Mouse (Mus musculus) intestine, embryonic 14.5 days (tissue): ENCODE results near the gene Gm42674. TPM values are rescaled to one million over a fixed set of nuclear protein-coding genes. Genes with fewer than 3 reads are reported as not detected.

Experiments used
- ATAC-seq: fragments of 200-750 bp; cut with Nextera tagmentation; replicated peaks from 2 replicates; pipeline ENCODE4 v1.8.0; 2017; ENCODE audit warnings: low read depth, moderate number of reproducible peaks, moderate TSS enrichment, moderate library complexity; ENCODE audit not compliant: low FRiP score, low TSS enrichment
- DNase-seq: peaks from one replicate; pipeline ENCODE4 v3.0.0-alpha.2; 2018; ENCODE audit warnings: low spot score
- H3K27ac ChIP-seq: fragments of 300-500 bp; sonication (generic); 2 replicates; pipeline ENCODE4 v1.5.1; 2014; ENCODE audit warnings: low read depth, mild to moderate bottlenecking, control low read depth
- H3K27me3 ChIP-seq: fragments of 300-500 bp; sonication (generic); replicated peaks from 2 replicates; pipeline ENCODE4 v1.6.1; 2014; ENCODE audit warnings: low read length, control low read depth; ENCODE audit not compliant: control insufficient read depth, insufficient read depth
- H3K36me3 ChIP-seq: fragments of 300-500 bp; sonication (generic); 2 replicates; pipeline ENCODE4 v1.6.1; 2014; ENCODE audit warnings: low read length, control low read depth; ENCODE audit not compliant: control insufficient read depth, insufficient read depth
- H3K4me1 ChIP-seq: fragments of 300-500 bp; sonication (generic); replicated peaks from 2 replicates; pipeline ENCODE4 v1.6.1; 2014; ENCODE audit warnings: low read length, control low read depth, mixed read lengths; ENCODE audit not compliant: control insufficient read depth, insufficient read depth
- H3K4me2 ChIP-seq: fragments of 300-500 bp; sonication (generic); 2 replicates; pipeline ENCODE4 v1.6.1; 2014; ENCODE audit warnings: low read length
- H3K4me3 ChIP-seq: fragments of 300-500 bp; sonication (generic); 2 replicates; pipeline ENCODE4 v1.5.1; 2014; ENCODE audit warnings: low read depth, low read length, control low read depth, mixed read lengths
- H3K9ac ChIP-seq: fragments of 300-500 bp; sonication (generic); 2 replicates; pipeline ENCODE4 v1.6.1; 2014; ENCODE audit warnings: mild to moderate bottlenecking, low read length
- H3K9me3 ChIP-seq: fragments of 300-500 bp; sonication (generic); 2 replicates; pipeline ENCODE4 v1.6.1; 2016; ENCODE audit warnings: low read length, control low read depth; ENCODE audit not compliant: control insufficient read depth
- WGBS: fragments of 180-500 bp; shearing (Covaris S2); extraction: QIAGEN DNeasy Blood & Tissue Kit; methylation state at CpG from one replicate; pipeline ENCODE4 v1.1.7; 2014; 5-methylcytosine and 5-hydroxymethylcytosine counted together
- polyA plus RNA-seq: library from polyadenylated mRNA; unstranded; fragments of >200 nt; fragmentation: Nextera tagmentation; extraction: Ambion mirVana; gene quantifications from 2 replicates; pipeline ENCODE4 v1.2.1, GENCODE M21; 2014

Gene Gm42674
- not detected in 2 replicates for polyA plus RNA-seq

DNA sequence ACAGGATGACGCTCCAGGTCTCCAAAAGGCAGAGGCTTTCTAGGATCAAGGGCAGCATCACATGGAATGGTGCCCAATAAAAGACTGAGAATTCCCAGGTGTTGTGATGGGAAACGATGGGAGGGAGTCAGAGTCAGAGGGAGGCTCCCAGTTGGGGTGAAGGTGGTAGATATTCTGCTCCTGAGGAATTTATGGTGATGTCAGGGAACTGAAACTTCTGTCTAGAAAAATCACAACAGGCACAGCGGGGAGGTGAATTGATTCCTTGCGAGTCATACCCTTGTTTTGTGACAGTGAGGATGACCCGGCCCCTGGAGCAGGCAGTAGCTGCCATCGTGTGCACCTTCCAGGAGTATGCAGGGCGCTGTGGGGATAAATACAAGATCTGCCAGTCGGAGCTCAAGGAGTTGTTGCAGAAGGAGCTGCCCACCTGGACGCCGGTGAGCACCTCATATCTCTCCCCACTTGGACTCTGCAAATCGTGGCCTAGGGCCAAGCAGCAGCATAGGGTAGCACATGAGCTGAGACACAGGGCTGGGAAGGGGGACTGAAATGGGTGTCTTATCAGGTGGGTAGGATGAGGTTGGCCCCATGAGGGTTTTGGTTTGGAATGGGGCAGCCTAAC, at the start of gene Gm42674:
Gm42674 (plus strand) TSS at position 419 of the 625 bp plus-strand sequence.
- Histone ChIP-seq H3K4me1 (peaks cover 23% of the 10 kb centered on the region), H3K4me2 (no peak within 1 kb of the TSS), H3K9me3 (no peaks in the 10 kb centered on the region), H3K27ac (no peak within 1 kb of the TSS), H3K36me3 (no peaks in the 10 kb centered on the region), H3K27me3 (no peaks in the 10 kb centered on the region), H3K9ac (no peak within 1 kb of the TSS), H3K4me3 (no peak within 1 kb of the TSS)
- ATAC-seq = no peak
- 76% methylated on average over 11 of the region's 11 CpGs for WGBS
- no peak for DNase-seq

DNA sequence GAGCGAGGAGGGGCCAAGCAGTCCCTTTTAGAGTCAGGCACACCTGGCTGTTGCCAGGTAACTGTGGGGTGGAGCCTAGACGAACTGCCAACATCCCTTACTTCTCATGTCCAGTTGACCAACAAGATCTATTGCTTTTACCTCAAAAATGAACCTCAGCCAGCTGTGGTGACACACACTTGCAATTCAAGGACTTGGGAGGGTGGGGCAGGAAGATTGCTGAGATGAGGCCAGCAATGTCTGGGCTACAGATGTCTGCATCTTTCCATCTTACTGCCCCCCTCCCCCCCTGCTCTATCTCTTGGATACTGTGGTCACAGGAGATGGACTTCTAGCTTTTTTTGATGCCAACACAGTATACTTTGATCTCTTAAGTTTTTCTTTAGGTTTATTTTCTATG, 49.5 kb upstream of the Gm42674 start:
- no peaks in the 10 kb centered on the region for H3K27me3 ChIP-seq
- ATAC-seq = no peak
- DNase-seq = no peak
- no peak overlapping the region for H3K4me3 ChIP-seq
- no peaks in the 10 kb centered on the region for H3K36me3 ChIP-seq
- WGBS = 85% methylated on average over 2 of the region's 2 CpGs
- H3K4me2 ChIP-seq = no peak overlapping the region
- no peaks in the 10 kb centered on the region for H3K9me3 ChIP-seq
- H3K27ac ChIP-seq = no peak overlapping the region
- no peaks in the 10 kb centered on the region for H3K4me1 ChIP-seq
- H3K9ac ChIP-seq = no peak overlapping the region

DNA sequence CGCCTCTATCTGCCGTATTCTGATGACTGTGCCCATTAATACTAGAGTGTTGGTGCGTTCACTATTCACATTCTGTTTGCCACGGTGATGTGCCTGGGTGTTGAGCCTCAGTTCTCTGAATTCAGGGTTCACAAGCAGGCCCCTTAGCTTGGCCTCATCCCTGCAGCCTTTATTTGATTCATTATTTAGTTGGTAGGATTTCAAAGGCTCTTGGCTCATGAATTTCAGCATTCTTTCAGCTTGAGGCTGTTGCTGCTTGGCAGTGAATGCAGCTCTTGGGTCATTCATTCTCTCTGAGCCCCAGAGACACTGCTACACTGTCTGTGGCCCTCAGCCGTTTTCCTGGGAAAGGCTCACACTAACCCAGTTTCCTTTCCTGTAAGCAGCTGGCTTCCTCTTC, 45.8 kb upstream of the Gm42674 start:
- WGBS = 74% methylated on average over 5 of the region's 5 CpGs
- ATAC-seq (no peak), DNase-seq (no peak)

DNA sequence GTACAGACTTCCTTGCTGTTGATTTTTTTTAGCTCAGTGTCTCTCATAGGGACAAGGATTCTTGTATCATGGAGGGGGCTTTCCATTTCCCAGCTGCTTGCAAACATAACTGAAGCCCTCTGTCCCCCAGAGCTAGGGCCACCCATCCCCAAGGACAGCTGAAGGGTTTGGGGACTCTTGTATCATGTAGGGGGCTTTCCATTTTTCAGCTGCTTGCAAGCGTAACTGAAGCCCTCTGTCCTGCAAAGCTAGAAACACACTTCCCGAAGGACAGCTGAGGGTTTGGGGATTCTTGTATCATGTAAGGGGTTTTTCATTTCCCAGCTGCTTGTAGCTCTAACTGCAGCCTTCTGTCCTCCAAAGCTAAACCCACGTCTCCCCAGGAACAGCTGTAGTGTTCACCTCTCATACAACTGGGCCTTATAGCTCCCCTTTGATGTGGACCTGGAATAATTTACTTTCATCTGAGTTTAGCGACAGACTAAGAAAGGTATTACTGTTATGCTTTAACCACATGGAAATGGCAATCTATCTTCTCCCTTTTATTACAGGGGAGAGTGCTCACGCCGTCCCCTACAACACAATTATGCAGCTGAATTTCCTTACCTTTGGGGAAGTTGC, 41.6 kb upstream of the Gm42674 start, which contains the start of gene S100a3:
S100a3 (plus strand) TSS at position 571 of the 621 bp plus-strand sequence.
- Histone ChIP-seq H3K36me3 (no peaks in the 10 kb centered on the region), H3K4me1 (no peaks in the 10 kb centered on the region), H3K27me3 (no peaks in the 10 kb centered on the region), H3K9me3 (no peaks in the 10 kb centered on the region), H3K27ac (no peak within 1 kb of the TSS), H3K4me2 (no peak within 1 kb of the TSS), H3K9ac (no peak within 1 kb of the TSS), H3K4me3 (no peak within 1 kb of the TSS)
- 74% methylated on average over 6 of the region's 6 CpGs for WGBS
- peak; percentile 1 for DNase-seq
- ATAC-seq = no peak

More for the DNA sequence above, 45.8 kb upstream of the Gm42674 start:
- no peak overlapping the region for H3K4me2 ChIP-seq
- H3K27me3 ChIP-seq = no peaks in the 10 kb centered on the region
- no peaks in the 10 kb centered on the region for H3K4me1 ChIP-seq
- H3K9ac ChIP-seq = no peak overlapping the region
- H3K36me3 ChIP-seq = no peaks in the 10 kb centered on the region
- no peaks in the 10 kb centered on the region for H3K9me3 ChIP-seq
- no peak overlapping the region for H3K27ac ChIP-seq
- H3K4me3 ChIP-seq = no peak overlapping the region

DNA sequence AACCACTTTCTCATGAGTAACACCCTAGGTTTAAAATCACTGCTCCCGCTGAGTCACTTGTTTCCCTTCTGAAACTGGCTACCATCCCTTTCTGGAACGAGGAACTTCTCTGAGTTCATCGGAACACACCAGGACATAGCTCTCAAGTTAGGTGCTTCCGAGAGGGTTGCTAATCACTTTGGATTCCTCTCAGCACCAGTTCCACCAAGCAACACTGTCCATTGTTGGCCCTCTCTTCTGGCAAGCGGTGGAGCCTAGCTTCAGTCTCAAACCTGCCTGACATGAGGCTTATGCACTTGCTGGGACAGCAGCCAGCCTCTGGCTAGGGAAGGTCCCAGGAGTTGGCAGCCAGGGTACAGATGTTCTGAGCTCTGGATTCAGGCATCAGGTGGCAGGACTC, 27.0 kb upstream of the Gm42674 start:
- Histone ChIP-seq H3K36me3 (no peaks in the 10 kb centered on the region), H3K9me3 (no peaks in the 10 kb centered on the region), H3K4me2 (no peak overlapping the region), H3K27me3 (no peaks in the 10 kb centered on the region), H3K27ac (no peak overlapping the region), H3K9ac (no peak overlapping the region), H3K4me1 (no peaks in the 10 kb centered on the region), H3K4me3 (no peak overlapping the region)
- DNase-seq (no peak), ATAC-seq (no peak)
- 85% methylated on average over 5 of the region's 5 CpGs for WGBS

DNA sequence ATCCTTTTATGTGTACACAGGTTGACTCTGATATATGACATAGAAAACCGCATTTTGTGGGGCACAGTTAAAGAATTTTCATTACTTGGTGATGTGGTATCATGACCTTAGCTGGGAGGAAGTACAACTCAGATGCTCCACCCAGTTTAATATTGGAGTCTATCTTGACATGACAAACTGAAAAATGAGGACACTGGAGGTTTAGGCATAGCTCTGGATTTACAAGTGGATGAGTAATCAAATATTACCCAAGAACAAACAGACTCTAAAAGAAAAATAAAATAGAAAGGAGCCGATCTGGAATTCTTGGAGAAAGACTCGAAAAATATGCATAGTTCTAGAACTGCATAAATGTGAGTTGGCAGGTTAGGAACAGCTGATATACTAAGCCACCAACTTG, 26.4 kb upstream of the Gm42674 start:
- no peaks in the 10 kb centered on the region for H3K4me1 ChIP-seq
- H3K4me3 ChIP-seq = no peak overlapping the region
- H3K36me3 ChIP-seq = no peaks in the 10 kb centered on the region
- H3K4me2 ChIP-seq = no peak overlapping the region
- H3K9me3 ChIP-seq = no peaks in the 10 kb centered on the region
- ATAC-seq (no peak), DNase-seq (no peak)
- 75% methylated on average over 3 of the region's 3 CpGs for WGBS
- H3K27ac ChIP-seq = no peak overlapping the region
- no peak overlapping the region for H3K9ac ChIP-seq
- no peaks in the 10 kb centered on the region for H3K27me3 ChIP-seq

DNA sequence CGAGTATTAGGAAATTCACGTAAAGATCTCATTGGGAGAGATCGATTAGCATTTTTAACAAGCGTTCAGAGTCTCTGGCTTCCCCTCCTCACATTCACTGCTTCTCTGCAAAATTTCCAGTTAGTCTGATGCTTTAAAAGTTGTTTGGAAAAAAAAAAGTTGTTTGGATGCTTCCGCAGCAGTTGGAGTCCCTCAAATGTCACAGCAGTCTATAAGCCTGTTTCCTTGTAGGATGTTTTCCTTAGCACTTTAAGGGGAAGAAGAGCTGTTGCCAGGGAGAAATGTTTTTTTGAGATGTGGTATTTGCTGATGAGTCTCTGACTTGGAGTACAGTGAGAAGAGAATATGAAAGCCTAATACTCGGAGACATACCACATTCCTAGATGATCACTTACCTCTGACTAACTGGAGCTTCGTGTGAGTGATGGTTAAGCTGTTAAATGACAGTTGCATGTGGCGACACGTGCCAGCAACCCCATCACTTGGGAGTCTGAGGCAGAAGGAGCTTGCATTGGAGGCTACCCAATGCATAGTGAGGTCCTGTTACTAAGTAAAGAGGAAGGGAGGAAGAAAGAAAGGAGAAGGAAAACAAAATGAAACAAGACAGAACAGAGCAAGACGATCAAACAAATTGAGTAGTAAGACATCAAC, 25.2 kb upstream of the Gm42674 start:
- Histone ChIP-seq H3K27ac (no peak overlapping the region), H3K9me3 (no peaks in the 10 kb centered on the region), H3K4me3 (no peak overlapping the region), H3K36me3 (no peaks in the 10 kb centered on the region), H3K9ac (no peak overlapping the region), H3K4me1 (no peaks in the 10 kb centered on the region), H3K27me3 (no peaks in the 10 kb centered on the region), H3K4me2 (no peak overlapping the region)
- DNase-seq = no peak
- no peak for ATAC-seq
- WGBS = 68% methylated on average over 10 of the region's 10 CpGs

DNA sequence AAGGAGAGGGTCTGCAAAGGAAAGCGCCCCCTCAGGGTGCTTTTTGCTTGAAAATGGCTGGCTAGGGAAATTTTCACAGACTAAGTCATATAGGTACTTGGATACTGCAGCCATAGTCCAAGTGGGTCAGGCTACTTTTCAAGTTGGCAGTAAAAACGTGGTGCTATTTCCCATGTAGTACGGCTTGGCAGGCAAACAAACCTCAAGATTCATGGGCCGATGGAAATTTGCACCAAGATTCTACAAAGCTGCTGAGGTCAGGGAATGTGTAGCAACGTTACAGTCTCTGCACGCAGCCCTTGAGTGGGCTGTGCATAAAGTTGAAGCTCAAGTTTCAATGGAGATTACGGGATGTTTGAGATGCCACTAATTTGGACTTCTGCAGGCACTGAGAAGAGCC, 22.3 kb upstream of the Gm42674 start:
- no peaks in the 10 kb centered on the region for H3K36me3 ChIP-seq
- H3K4me1 ChIP-seq = peaks cover 7% of the 10 kb centered on the region; the same call in 1 of the 2 replicates
- no peak overlapping the region for H3K4me3 ChIP-seq
- H3K27ac ChIP-seq = no peak overlapping the region
- H3K27me3 ChIP-seq = no peaks in the 10 kb centered on the region
- H3K4me2 ChIP-seq = no peak overlapping the region
- DNase-seq (peak; percentile 47), ATAC-seq (no peak)
- WGBS = 51% methylated on average over 7 of the region's 7 CpGs
- no peaks in the 10 kb centered on the region for H3K9me3 ChIP-seq
- no peak overlapping the region for H3K9ac ChIP-seq
